Comparison of ENCODE assay signal across 8 mouse cellular contexts in the genomic region with DNA sequence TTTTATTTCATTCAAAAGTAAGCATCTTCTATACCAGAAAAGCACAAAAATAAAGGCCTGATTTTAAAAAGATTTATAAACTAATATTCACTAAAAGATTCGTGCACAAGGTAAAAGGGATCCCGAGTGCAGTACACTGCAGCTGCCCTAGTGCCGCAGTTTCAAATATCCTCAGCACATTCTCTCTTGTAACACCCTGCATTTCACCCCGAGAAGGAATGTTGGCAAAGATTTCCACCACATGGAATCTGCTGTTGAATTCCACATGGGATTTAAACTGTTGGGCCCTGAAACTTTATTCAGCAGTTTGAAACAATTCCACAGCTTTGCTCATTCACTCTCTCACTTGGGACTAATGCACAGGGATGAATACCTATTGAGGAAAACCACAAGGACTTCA. TPM values are rescaled to one million over a fixed set of nuclear protein-coding genes. Genes with fewer than 3 reads are reported as not detected.
DNase-seq lines count a peak whose midpoint lies in the region; ATAC-seq and TF ChIP-seq lines count a peak whose summit lies in the region.

Ogn (plus strand) TSS at position 333 of the 400 bp plus-strand sequence.

- H3K4me3 ChIP-seq in hindbrain, embryonic 12.5 days, result no peak within 1 kb of the TSS
- no peak within 1 kb of the TSS for H3K4me3 ChIP-seq in hindbrain, embryonic 10.5 days
- H3K4me3 ChIP-seq in embryonic facial prominence, embryonic 14.5 days (ENCODE audit: low read depth, low read length), result peak within 1 kb of the TSS; percentile 38
- H3K4me3 ChIP-seq in lung, postnatal 0 days (ENCODE audit: low read depth, low read length), result peak within 1 kb of the TSS; percentile 20

- no peak within 1 kb of the TSS for H3K9ac ChIP-seq in hindbrain, embryonic 12.5 days
- peak within 1 kb of the TSS; percentile 57; the same call in 1 of the 2 replicates for H3K9ac ChIP-seq in embryonic facial prominence, embryonic 14.5 days (ENCODE audit: low read depth, low read length)
- peak within 1 kb of the TSS; percentile 26; the same call in 1 of the 2 replicates for H3K9ac ChIP-seq in lung, postnatal 0 days (replicated peaks; ENCODE audit: low read depth)

- no peak for ATAC-seq in hindbrain, embryonic 12.5 days (ENCODE audit: low FRiP score)
- ATAC-seq in embryonic facial prominence, embryonic 14.5 days (ENCODE audit: low read depth), result peak; percentile 89
- peak; percentile 53; the same call in 1 of the 2 replicates for ATAC-seq in lung, postnatal 0 days

- 0 out of 2 replicates have a peak, but pooled peaks have one; percentile 19 for TF ChIP-seq EP300 in lung, postnatal 0 days (IDR thresholded peaks at IDR 0.05)

- no peak for DNase-seq in hindbrain, embryonic 10.5 days (ENCODE audit: low spot score)
- peak; percentile 94 for DNase-seq in embryonic facial prominence, embryonic 14.5 days (ENCODE audit: low spot score)
- DNase-seq in heart, postnatal 36 days, result peak; percentile 18 to 50
- DNase-seq in lung, postnatal 0 days (ENCODE audit: low spot score), result peak; percentile 78
- DNase-seq in thymus, postnatal 14 days, result no peak
- DNase-seq in spleen, adult 12 weeks (ENCODE audit: low spot score), result no peak
- no peak for DNase-seq in frontal cortex, postnatal 10 days (ENCODE audit: low spot score in 2 of 2)

- intact Hi-C loops in heart, postnatal 36 days (cut with DNase I), result no loop called here

- H3K4me1 ChIP-seq in hindbrain, embryonic 12.5 days, result no peaks in the 10 kb centered on the region
- H3K4me1 ChIP-seq in hindbrain, embryonic 10.5 days (replicated peaks), result no peaks in the 10 kb centered on the region
- peaks cover 8% of the 10 kb centered on the region; the same call in 1 of the 2 replicates for H3K4me1 ChIP-seq in embryonic facial prominence, embryonic 14.5 days (ENCODE audit: control insufficient read depth, insufficient read depth, low read length)
- H3K4me1 ChIP-seq in lung, postnatal 0 days (ENCODE audit: insufficient read depth, low read depth, low read length), result no peaks in the 10 kb centered on the region

- no peak within 1 kb of the TSS for H3K27ac ChIP-seq in hindbrain, embryonic 12.5 days
- no peak within 1 kb of the TSS for H3K27ac ChIP-seq in hindbrain, embryonic 10.5 days
- peak within 1 kb of the TSS; percentile 87 for H3K27ac ChIP-seq in embryonic facial prominence, embryonic 14.5 days (replicated peaks; ENCODE audit: low read depth, low read length)
- no peak within 1 kb of the TSS for H3K27ac ChIP-seq in lung, postnatal 0 days (ENCODE audit: low read length)

- no peaks in the 10 kb centered on the region for H3K9me3 ChIP-seq in hindbrain, embryonic 12.5 days (replicated peaks)
- no peaks in the 10 kb centered on the region for H3K9me3 ChIP-seq in hindbrain, embryonic 10.5 days
- H3K9me3 ChIP-seq in embryonic facial prominence, embryonic 14.5 days (ENCODE audit: control insufficient read depth, low read length), result no peaks in the 10 kb centered on the region
- H3K9me3 ChIP-seq in lung, postnatal 0 days (ENCODE audit: low read length), result no peaks in the 10 kb centered on the region

- 76% methylated on average over 4 of the region's 4 CpGs for WGBS in hindbrain, embryonic 12.5 days
- 77% methylated on average over 4 of the region's 4 CpGs for WGBS in hindbrain, embryonic 10.5 days
- 18% methylated on average over 4 of the region's 4 CpGs for WGBS in embryonic facial prominence, embryonic 14.5 days
- WGBS in lung, postnatal 0 days, result 58% methylated on average over 4 of the region's 4 CpGs

- peak; percentile 13; the same call in 1 of the 2 replicates for TF ChIP-seq CTCF in lung, postnatal 0 days (IDR thresholded peaks at IDR 0.05)

- H3K27me3 ChIP-seq in hindbrain, embryonic 12.5 days, result no peaks in the 10 kb centered on the region
- no peaks in the 10 kb centered on the region for H3K27me3 ChIP-seq in hindbrain, embryonic 10.5 days (ENCODE audit: insufficient read depth, poor library complexity, severe bottlenecking)
- H3K27me3 ChIP-seq in embryonic facial prominence, embryonic 14.5 days (replicated peaks; ENCODE audit: control insufficient read depth, insufficient read depth, low read length), result no peaks in the 10 kb centered on the region
- no peaks in the 10 kb centered on the region for H3K27me3 ChIP-seq in lung, postnatal 0 days (replicated peaks; ENCODE audit: insufficient read depth, low read length)

- no peak within 1 kb of the TSS for H3K4me2 ChIP-seq in hindbrain, embryonic 12.5 days (replicated peaks)
- H3K4me2 ChIP-seq in embryonic facial prominence, embryonic 14.5 days (ENCODE audit: low read depth, low read length), result peak within 1 kb of the TSS; percentile 48
- H3K4me2 ChIP-seq in lung, postnatal 0 days (replicated peaks; ENCODE audit: low read depth, low read length), result peak within 1 kb of the TSS; percentile 30; the same call in 1 of the 2 replicates

- no peaks in the 10 kb centered on the region for H3K36me3 ChIP-seq in hindbrain, embryonic 12.5 days
- no peaks in the 10 kb centered on the region for H3K36me3 ChIP-seq in hindbrain, embryonic 10.5 days
- peaks cover 5% of the 10 kb centered on the region; the same call in 1 of the 2 replicates for H3K36me3 ChIP-seq in embryonic facial prominence, embryonic 14.5 days (ENCODE audit: control insufficient read depth, insufficient read depth, low read length)
- no peaks in the 10 kb centered on the region for H3K36me3 ChIP-seq in lung, postnatal 0 days (ENCODE audit: insufficient read depth, low read length)

RNA-seq across cellular contexts. Expression of gene Ogn, which starts in this region (rescaled TPM):
- polyA plus RNA-seq in hindbrain, embryonic 12.5 days (2016; fragmentation: Nextera tagmentation; extraction: Ambion mirVana), result 25.9 and 39.8 TPM in 2 replicates
- 2.7 and 5.3 TPM in 2 replicates for polyA plus RNA-seq in hindbrain, embryonic 10.5 days (2016; fragmentation: Nextera tagmentation; extraction: Ambion mirVana)
- 290 and 318 TPM in 2 replicates for polyA plus RNA-seq in embryonic facial prominence, embryonic 14.5 days (2014; fragmentation: Nextera tagmentation; extraction: Ambion mirVana)
- 10 to 100 TPM; 78.1 to 94.6 TPM for total RNA-seq in heart, postnatal 36 days (2021)
- polyA plus RNA-seq in lung, postnatal 0 days (2015; fragmentation: Nextera tagmentation; extraction: Ambion mirVana), result 79.1 and 79.9 TPM in 2 replicates

Comparison
In these comparisons a context has a peak if more than half of its experiments do, and no peak if none do; other contexts are left out.
1. H3K4me3 ChIP-seq: peak in embryonic facial prominence, embryonic 14.5 days (single experiment) and lung, postnatal 0 days (single experiment); none in hindbrain, embryonic 12.5 days (single experiment) and hindbrain, embryonic 10.5 days (single experiment).
2. DNase-seq: peak in embryonic facial prominence, embryonic 14.5 days (single experiment), heart, postnatal 36 days (2 of 2) and lung, postnatal 0 days (single experiment); none in hindbrain, embryonic 10.5 days (single experiment), thymus, postnatal 14 days (single experiment), spleen, adult 12 weeks (single experiment) and frontal cortex, postnatal 10 days (0 of 2).